Mouse (Mus musculus): ENCODE results near the gene Wdr74. TPM values are rescaled to one million over a fixed set of nuclear protein-coding genes. Genes with fewer than 3 reads are reported as not detected.
A peak's percentile ranks its signal among the peaks of the same experiment; 100 is the strongest.
"Not testable (repeated sequence)": the region's sequence is repeated elsewhere in the genome, so short reads cannot be mapped to it uniquely, and the experiment has no call there.

The Wdr74 gene
- polyA plus RNA-seq, 1 experiment from 2014 or later, result 54.1 TPM

DNA sequence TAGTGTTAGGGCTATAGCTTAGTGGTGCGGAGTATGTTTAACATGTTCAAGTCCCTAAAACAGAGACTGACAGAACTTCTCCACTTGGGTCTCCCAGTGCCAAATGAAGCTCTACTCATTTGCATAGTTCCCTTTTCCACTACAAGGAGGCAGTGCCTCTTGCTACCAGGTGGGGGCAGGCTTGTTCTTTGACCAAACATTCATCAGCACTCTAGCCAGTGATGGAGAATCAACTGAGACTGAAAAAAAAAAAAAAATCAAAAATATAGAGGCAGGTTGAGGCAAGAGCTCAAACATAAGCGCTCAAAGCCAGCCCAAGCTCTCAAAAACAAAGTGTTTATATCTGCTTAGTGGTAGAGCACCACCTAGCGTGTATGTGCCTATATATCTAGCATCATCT, 17.3 kb upstream of the Wdr74 start:
- Histone ChIP-seq H3K4me3 (no peak overlapping the region), H3K9ac (no peak overlapping the region), H3K36me3 (no peaks in the 10 kb centered on the region), H3K4me2 (no peak overlapping the region), H3K9me3 (no peaks in the 10 kb centered on the region), H3K4me1 (peaks cover 18% of the 10 kb centered on the region), H3K27me3 (replicated peaks) (no peaks in the 10 kb centered on the region), H3K27ac (replicated peaks) (no peak overlapping the region)
- WGBS, result 58% methylated on average over 3 of the region's 3 CpGs
- ATAC-seq (ENCODE audit: extremely low read depth, insufficient number of reproducible peaks, low FRiP score, low TSS enrichment), result no peak

DNA sequence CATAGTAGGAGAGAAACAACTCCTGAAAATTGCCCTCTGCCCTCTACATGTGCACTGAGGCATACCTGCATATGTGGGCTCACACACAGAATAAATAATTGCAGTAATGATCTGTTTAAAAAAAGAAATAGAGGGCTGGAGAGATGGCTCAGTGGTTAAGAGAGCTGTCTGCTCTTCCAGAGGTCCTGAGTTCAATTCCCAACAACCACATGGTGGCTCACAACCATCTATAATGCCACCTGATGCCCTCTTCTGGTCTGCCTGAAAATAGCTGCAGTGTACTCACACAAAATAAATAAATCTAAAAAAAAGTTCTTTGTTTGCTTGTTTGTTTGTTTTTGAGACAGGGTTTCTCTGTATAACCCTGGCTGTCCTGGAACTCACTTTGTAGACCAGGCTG, 16.6 kb upstream of the Wdr74 start:
- peaks cover 16% of the 10 kb centered on the region for H3K4me1 ChIP-seq
- not testable (repeated sequence) for H3K4me3 ChIP-seq; H3K9ac ChIP-seq; H3K27me3 ChIP-seq (replicated peaks); H3K9me3 ChIP-seq; H3K36me3 ChIP-seq; ATAC-seq (ENCODE audit: extremely low read depth, insufficient number of reproducible peaks, low FRiP score, low TSS enrichment); H3K27ac ChIP-seq (replicated peaks); H3K4me2 ChIP-seq

DNA sequence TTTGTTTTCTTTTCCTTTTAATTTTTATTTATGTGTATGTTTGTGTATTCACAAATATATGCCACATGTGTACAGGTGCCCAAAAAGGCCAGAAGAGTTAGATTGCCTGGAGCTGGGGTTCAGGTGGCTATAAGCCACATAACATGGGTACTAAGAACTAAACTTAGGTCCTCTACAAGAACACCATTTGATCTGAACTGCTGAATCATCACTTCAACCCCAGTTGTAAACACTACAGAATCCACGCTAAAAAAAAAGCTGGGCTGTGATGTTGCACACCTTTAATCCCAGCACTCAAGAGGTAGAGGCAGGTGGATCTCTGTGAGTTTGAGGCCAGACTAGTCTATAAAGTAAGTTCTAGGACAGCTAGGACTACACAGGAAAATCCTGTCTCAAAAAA, 14.2 kb upstream of the Wdr74 start:
- 54% methylated on average over 1 of the region's 1 CpGs for WGBS
- H3K9ac ChIP-seq, result peak overlapping the region; percentile 89
- no peak for ATAC-seq (ENCODE audit: extremely low read depth, insufficient number of reproducible peaks, low FRiP score, low TSS enrichment)

DNA sequence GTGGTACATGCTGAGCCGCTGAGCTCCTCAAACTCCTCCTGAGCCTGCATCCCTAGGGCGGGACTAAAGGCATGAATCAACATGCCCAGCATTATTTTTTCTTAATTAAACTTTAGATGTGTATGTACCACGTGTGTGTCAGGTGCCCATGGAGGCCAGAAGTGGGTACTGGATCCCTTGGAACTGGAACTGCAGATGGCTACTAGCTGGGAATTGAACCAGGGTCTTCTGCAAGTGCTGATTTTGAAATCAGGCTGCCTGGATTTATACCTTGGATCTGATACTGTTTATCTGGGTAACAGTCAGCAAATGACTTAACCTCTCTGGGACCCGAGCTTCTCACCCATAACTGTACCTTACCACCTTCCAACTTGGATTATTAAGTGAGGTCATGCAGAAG, 13.6 kb upstream of the Wdr74 start:
- peak overlapping the region; percentile 89 for H3K9ac ChIP-seq
- no peaks in the 10 kb centered on the region for H3K9me3 ChIP-seq
- H3K4me2 ChIP-seq, result peak overlapping the region; percentile 91
- peak overlapping the region; percentile 95 for H3K27ac ChIP-seq (replicated peaks)
- no peaks in the 10 kb centered on the region for H3K27me3 ChIP-seq (replicated peaks)
- no peak for ATAC-seq (ENCODE audit: extremely low read depth, insufficient number of reproducible peaks, low FRiP score, low TSS enrichment)
- peaks cover 39% of the 10 kb centered on the region for H3K4me1 ChIP-seq
- H3K36me3 ChIP-seq, result peaks cover 31% of the 10 kb centered on the region
- peak overlapping the region; percentile 93 for H3K4me3 ChIP-seq
- 49% methylated on average over 4 of the region's 4 CpGs for WGBS

More for the DNA sequence above, 14.2 kb upstream of the Wdr74 start:
- Histone ChIP-seq H3K4me1 (peaks cover 35% of the 10 kb centered on the region), H3K27me3 (replicated peaks) (no peaks in the 10 kb centered on the region), H3K9me3 (no peaks in the 10 kb centered on the region), H3K27ac (replicated peaks) (no peak overlapping the region), H3K36me3 (peaks cover 25% of the 10 kb centered on the region), H3K4me2 (peak overlapping the region; percentile 91), H3K4me3 (peak overlapping the region; percentile 93)

DNA sequence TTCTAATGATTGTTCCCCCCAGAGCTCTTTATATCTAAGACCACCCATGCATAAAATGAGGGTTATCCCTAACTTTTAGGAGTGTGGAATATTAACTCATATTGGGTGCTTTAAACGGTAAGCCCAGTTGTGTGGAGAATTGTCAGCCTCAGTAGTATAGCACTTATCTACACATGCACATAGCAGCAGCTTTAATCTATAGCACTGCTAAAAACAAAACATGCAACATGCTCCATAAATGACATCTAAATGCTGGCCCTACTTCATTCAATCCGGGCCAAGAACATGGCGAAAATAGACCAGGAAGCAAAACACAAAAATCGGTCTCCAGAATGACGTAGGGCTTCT, 13.1 kb upstream of the Wdr74 start:
- H3K27me3 ChIP-seq (replicated peaks), result no peaks in the 10 kb centered on the region
- WGBS, result 0% methylated on average over 5 of the region's 5 CpGs
- H3K9ac ChIP-seq, result peak overlapping the region; percentile 89
- no peaks in the 10 kb centered on the region for H3K9me3 ChIP-seq
- no peak for ATAC-seq (ENCODE audit: extremely low read depth, insufficient number of reproducible peaks, low FRiP score, low TSS enrichment)
- peaks cover 33% of the 10 kb centered on the region for H3K36me3 ChIP-seq
- peak overlapping the region; percentile 91 for H3K4me2 ChIP-seq
- peak overlapping the region; percentile 95 for H3K27ac ChIP-seq (replicated peaks)
- H3K4me3 ChIP-seq, result peak overlapping the region; percentile 93
- H3K4me1 ChIP-seq, result peaks cover 39% of the 10 kb centered on the region

DNA sequence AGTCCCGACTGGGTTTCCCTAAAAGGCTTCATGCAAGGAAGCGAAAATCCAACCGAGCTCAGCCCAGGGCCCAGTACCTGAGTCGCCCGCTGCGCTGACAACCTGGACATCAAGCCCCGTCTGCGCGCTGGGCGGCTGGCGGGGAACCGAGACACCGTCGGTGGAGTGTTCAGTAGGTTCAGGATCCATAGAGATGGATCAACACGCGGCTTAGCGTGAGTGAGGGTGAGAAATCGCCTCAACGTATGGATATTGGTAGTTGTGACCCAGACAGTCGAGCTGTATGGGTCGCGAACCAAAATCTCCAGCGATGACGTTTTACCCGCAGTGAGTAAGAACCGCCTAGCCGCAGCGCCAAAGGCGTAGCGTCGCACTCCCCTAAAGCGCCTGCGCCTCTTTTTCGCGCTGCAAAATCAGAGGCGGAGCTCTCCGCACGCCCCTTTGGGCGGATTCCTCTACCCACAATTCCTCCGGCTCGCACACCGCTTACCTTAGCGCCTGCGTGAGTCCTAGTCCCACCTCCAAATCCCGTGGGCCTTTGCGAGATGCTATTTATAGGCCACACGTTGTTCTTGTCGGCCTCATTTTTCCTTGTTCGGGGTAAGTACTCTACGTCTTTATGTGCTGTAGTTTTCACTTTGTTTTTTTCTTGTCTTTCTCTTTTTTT, 12.6 kb upstream of the Wdr74 start, which contains the start of gene Slc3a2:
Gene Slc3a2 (minus strand): TSS at position 463 of the 667 bp plus-strand sequence.
- under 1% methylated on average over 50 of the region's 50 CpGs for WGBS

DNA sequence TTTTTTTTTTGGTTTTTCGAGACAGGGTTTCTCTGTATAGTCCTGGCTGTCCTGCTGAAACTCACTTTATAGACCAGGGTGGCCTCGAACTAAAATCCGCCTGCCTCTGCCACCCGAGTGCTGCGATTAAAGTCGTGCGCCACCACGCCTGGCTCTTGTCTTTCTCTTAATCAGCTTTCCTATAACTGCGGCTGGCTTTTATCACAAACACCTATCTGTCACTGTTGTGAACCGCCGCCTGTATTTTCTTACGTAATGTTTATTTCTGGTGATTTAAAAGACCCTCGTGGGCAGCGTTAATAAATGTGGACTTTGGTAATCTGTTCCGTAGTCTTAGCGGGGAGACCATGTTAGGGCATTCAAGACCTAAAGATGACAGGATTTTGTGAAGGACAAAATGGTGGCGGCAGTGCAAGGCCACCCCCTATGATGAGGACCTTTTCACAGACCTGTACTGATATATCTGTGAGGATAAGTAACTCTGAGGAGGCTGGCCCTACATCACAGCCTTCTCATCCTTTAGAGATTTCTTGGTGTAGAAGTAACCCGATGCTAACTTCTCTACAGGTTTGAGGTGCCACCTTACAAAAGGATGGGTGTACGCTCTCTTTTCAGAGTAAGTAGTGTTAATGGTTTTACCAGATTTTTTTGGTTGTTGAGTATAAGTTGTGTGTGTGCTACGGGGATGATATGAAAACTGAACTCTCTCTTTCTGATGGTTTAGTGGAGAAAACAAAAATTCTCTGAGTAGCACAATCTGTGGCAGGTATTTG, 11.9 kb upstream of the Wdr74 start:
- Histone ChIP-seq H3K4me1 (peaks cover 39% of the 10 kb centered on the region), H3K4me2 (peak overlapping the region; percentile 91), H3K36me3 (peaks cover 33% of the 10 kb centered on the region), H3K9ac (peak overlapping the region; percentile 99), H3K27me3 (replicated peaks) (no peaks in the 10 kb centered on the region), H3K4me3 (peak overlapping the region; percentile 93), H3K9me3 (no peaks in the 10 kb centered on the region), H3K27ac (replicated peaks) (peak overlapping the region; percentile 95)
- ATAC-seq (ENCODE audit: extremely low read depth, insufficient number of reproducible peaks, low FRiP score, low TSS enrichment), result no peak
- WGBS, result under 1% methylated on average over 20 of the region's 20 CpGs

More for the DNA sequence above, 12.6 kb upstream of the Wdr74 start, which contains the start of gene Slc3a2:
- H3K4me3 ChIP-seq, result peak within 1 kb of the TSS; percentile 93
- no peaks in the 10 kb centered on the region for H3K27me3 ChIP-seq (replicated peaks)
- H3K9ac ChIP-seq, result peak within 1 kb of the TSS; percentile 99
- H3K27ac ChIP-seq (replicated peaks), result peak within 1 kb of the TSS; percentile 95
- peak; percentile 95 for ATAC-seq (ENCODE audit: extremely low read depth, insufficient number of reproducible peaks, low FRiP score, low TSS enrichment)
- H3K36me3 ChIP-seq, result peaks cover 33% of the 10 kb centered on the region
- H3K4me1 ChIP-seq, result peaks cover 39% of the 10 kb centered on the region
- H3K9me3 ChIP-seq, result no peaks in the 10 kb centered on the region
- peak within 1 kb of the TSS; percentile 91 for H3K4me2 ChIP-seq

DNA sequence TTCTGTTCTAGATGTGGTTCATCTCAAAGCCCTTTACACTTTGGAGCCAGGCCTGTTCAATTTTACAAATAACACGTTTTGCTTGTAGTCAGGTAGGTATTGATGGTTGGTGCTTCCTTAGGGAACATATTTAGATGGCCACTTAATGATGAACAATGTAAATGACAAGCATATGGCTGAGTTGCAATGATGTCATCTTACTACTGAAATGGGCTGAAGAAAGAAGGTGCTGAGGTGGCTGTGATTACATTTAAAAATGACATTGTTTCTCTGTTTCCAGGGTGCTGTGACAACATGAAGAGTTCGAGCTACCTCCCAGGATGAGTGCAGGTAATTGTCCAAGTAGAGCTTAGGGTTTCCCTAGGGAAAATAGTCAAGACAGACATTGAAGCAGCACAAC, 11.2 kb upstream of the Wdr74 start:
- H3K4me3 ChIP-seq, result peak overlapping the region; percentile 93
- 2% methylated on average over 2 of the region's 2 CpGs for WGBS

DNA sequence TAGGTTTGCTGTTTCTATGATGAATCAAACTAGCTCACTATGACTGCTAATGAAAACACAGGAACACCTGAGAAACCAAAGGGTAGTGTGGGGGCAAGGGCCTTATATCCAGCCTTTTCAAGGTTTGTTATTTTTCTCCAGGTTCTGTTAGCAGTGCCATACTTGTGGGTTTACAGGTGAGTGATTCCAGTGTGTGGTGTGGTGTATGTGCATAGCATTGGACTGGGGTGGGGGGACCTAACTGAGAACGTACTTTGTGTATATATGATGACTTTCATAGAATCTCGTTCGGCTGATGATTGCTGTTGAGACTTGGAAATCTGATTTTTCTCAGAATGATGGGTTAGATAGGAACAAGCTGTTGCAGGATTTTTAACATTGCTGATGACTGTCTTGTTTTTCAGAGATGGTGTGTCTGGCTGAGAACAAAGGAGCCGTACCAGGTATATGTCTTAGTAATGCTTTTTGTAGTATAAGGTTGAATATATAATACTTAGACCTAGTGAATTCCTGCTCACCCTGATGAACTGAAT, 10.5 kb upstream of the Wdr74 start:
- H3K4me1 ChIP-seq, result peaks cover 39% of the 10 kb centered on the region
- H3K27me3 ChIP-seq (replicated peaks), result no peaks in the 10 kb centered on the region
- peak overlapping the region; percentile 91 for H3K4me2 ChIP-seq
- no peaks in the 10 kb centered on the region for H3K9me3 ChIP-seq
- ATAC-seq (ENCODE audit: extremely low read depth, insufficient number of reproducible peaks, low FRiP score, low TSS enrichment), result no peak
- H3K36me3 ChIP-seq, result peaks cover 33% of the 10 kb centered on the region
- H3K9ac ChIP-seq, result peak overlapping the region; percentile 99
- H3K27ac ChIP-seq (replicated peaks), result peak overlapping the region; percentile 95
- peak overlapping the region; percentile 93 for H3K4me3 ChIP-seq
- 59% methylated on average over 4 of the region's 4 CpGs for WGBS

More for the DNA sequence above, 11.2 kb upstream of the Wdr74 start:
- H3K9ac ChIP-seq, result peak overlapping the region; percentile 99
- no peaks in the 10 kb centered on the region for H3K9me3 ChIP-seq
- no peak for ATAC-seq (ENCODE audit: extremely low read depth, insufficient number of reproducible peaks, low FRiP score, low TSS enrichment)
- H3K4me1 ChIP-seq, result peaks cover 39% of the 10 kb centered on the region
- H3K4me2 ChIP-seq, result peak overlapping the region; percentile 91
- H3K36me3 ChIP-seq, result peaks cover 33% of the 10 kb centered on the region
- H3K27ac ChIP-seq (replicated peaks), result peak overlapping the region; percentile 95
- H3K27me3 ChIP-seq (replicated peaks), result no peaks in the 10 kb centered on the region

DNA sequence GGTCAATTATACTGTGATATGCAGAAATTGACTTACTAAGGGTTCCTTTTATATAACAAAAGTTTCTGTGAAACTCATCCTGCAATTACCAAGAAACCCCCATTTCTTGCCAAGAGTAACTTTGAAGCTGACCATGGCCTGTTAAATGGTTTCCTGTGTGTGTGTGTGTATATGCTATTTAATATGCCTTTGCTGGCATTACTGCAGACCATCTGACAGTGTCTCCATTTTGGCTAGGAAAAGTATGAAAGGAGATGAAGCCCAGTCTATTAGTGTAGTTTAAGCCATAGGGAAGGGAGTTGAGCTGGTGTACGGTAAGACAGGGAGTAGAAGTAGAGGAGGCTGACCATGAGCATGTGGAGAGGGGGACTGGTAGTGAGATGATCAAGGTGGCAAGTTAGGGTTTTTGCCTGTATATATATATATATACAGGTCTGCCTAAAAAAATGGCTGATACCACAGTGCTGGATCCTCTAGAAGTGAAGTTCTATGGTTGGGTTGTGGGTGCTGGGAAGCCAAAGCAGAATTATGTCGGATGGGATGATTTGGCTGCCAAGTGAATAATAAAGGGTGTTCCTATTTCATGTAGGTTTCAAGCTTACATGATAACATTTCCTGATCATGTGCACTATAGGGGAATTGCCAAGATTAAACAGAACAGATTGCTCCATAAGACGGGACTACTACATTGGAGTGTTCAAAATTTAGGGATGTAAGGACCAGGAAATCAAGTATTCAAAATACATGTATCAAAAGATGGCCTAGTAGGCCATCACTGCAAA, 8.8 kb upstream of the Wdr74 start:
- Histone ChIP-seq H3K4me2 (no peak overlapping the region), H3K36me3 (peaks cover 33% of the 10 kb centered on the region), H3K4me1 (peaks cover 33% of the 10 kb centered on the region), H3K4me3 (no peak overlapping the region), H3K9ac (no peak overlapping the region), H3K27ac (replicated peaks) (no peak overlapping the region), H3K9me3 (no peaks in the 10 kb centered on the region), H3K27me3 (replicated peaks) (no peaks in the 10 kb centered on the region)
- no peak for ATAC-seq (ENCODE audit: extremely low read depth, insufficient number of reproducible peaks, low FRiP score, low TSS enrichment)
- WGBS, result 26% methylated on average over 3 of the region's 3 CpGs

DNA sequence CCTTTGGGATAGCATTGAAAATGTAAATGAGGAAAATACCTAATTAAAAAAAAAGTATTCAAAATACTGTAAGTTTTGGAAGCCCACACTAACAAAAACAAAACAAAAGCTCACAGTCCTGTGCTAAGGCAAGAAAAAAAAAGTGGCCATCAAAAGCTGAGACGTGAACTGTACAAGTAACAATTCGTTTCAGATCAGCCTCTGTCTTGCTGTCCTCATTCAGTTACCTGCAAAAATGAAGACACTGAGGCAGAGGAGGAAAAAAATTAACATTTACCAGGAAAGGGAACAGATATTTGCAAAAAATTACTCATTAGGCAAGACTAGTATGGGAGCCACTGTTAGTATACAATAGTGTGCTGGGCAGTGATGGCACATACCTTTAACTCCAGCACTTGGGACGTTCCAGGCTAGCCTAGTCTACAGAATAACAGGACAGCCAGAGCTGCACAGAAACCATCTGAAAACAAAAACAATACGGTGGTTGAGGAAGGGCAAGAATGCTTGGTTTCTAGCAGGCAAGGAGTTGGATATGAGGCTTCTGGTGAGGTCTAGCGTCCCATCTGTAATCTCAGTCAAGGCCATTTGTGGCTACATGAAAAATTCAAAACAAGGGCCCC, 8.0 kb upstream of the Wdr74 start:
- no peak overlapping the region for H3K4me2 ChIP-seq
- ATAC-seq (ENCODE audit: extremely low read depth, insufficient number of reproducible peaks, low FRiP score, low TSS enrichment), result no peak
- H3K4me3 ChIP-seq, result no peak overlapping the region
- H3K9me3 ChIP-seq, result no peaks in the 10 kb centered on the region
- no peaks in the 10 kb centered on the region for H3K27me3 ChIP-seq (replicated peaks)
- H3K4me1 ChIP-seq, result peaks cover 27% of the 10 kb centered on the region
- H3K9ac ChIP-seq, result no peak overlapping the region
- 24% methylated on average over 5 of the region's 5 CpGs for WGBS
- no peak overlapping the region for H3K27ac ChIP-seq (replicated peaks)
- H3K36me3 ChIP-seq, result peaks cover 33% of the 10 kb centered on the region
